Mouse (Mus musculus): ENCODE data around the gene Nr2c2ap. TPM values are rescaled to one million over a fixed set of nuclear protein-coding genes. Genes with fewer than 3 reads are reported as not detected.

The Nr2c2ap gene
- 38.0 and 42.7 TPM in 2 replicates for polyA plus RNA-seq (2011; ENCODE audit: insufficient read depth, insufficient read length, low read depth, missing spikeins)

- Histone ChIP-seq H3K27me3 (ENCODE audit: control insufficient read depth, insufficient read depth, low read length, poor library complexity, severe bottlenecking) (no peaks in the 10 kb centered on the region), H3K9ac (ENCODE audit: low read depth, poor library complexity, severe bottlenecking) (peak within 1 kb of the TSS; percentile 89), H3K27ac (ENCODE audit: insufficient read depth, low read length) (peak within 1 kb of the TSS; percentile 85), H3K4me1 (ENCODE audit: control insufficient read depth, insufficient read depth, low read length) (peaks cover 6% of the 10 kb centered on the region), H3K36me3 (ENCODE audit: control insufficient read depth, insufficient read depth, low read length, poor library complexity, severe bottlenecking) (peaks cover 29% of the 10 kb centered on the region), H3K4me3 (ENCODE audit: low read depth, low read length) (peak within 1 kb of the TSS; percentile 93), H3K9me3 (replicated peaks; ENCODE audit: control insufficient read depth, insufficient read depth, low read length, poor library complexity, severe bottlenecking) (no peaks in the 10 kb centered on the region)
- TF ChIP-seq EP300 (IDR thresholded peaks at IDR 0.05; ENCODE audit: insufficient read depth, low read depth, low read length) (0 out of 2 replicates have a peak, but pooled peaks have one; percentile 44), POLR2A (IDR thresholded peaks at IDR 0.05; ENCODE audit: insufficient read depth, low read length) (no peak), CTCF (IDR thresholded peaks at IDR 0.05; ENCODE audit: low read depth, low read length) (no peak)
Measured at GRCm38 (mm10) chr8:70131166-70131883, at the start of gene Nr2c2ap. Nr2c2ap (plus strand) TSS chr8:70131333.

GRCm38 (mm10) chr8:70081976-70082375, 49.2 kb upstream of the Nr2c2ap start:
- Histone ChIP-seq H3K9ac (ENCODE audit: low read depth, poor library complexity, severe bottlenecking) (no peak overlapping the region), H3K9me3 (replicated peaks; ENCODE audit: control insufficient read depth, insufficient read depth, low read length, poor library complexity, severe bottlenecking) (no peaks in the 10 kb centered on the region), H3K4me3 (ENCODE audit: low read depth, low read length) (no peak overlapping the region), H3K36me3 (ENCODE audit: control insufficient read depth, insufficient read depth, low read length, poor library complexity, severe bottlenecking) (no peaks in the 10 kb centered on the region), H3K27me3 (ENCODE audit: control insufficient read depth, insufficient read depth, low read length, poor library complexity, severe bottlenecking) (peaks cover 6% of the 10 kb centered on the region; the same call in 1 of the 2 replicates), H3K4me1 (ENCODE audit: control insufficient read depth, insufficient read depth, low read length) (no peaks in the 10 kb centered on the region), H3K27ac (ENCODE audit: insufficient read depth, low read length) (no peak overlapping the region)
- no peak for TF ChIP-seq CTCF (IDR thresholded peaks at IDR 0.05; ENCODE audit: low read depth, low read length)
- no peak for TF ChIP-seq EP300 (IDR thresholded peaks at IDR 0.05; ENCODE audit: insufficient read depth, low read depth, low read length)
- TF ChIP-seq POLR2A (IDR thresholded peaks at IDR 0.05; ENCODE audit: insufficient read depth, low read length): no peak

- Histone ChIP-seq H3K9me3 (replicated peaks; ENCODE audit: control insufficient read depth, insufficient read depth, low read length, poor library complexity, severe bottlenecking) (no peaks in the 10 kb centered on the region), H3K4me3 (ENCODE audit: low read depth, low read length) (peak within 1 kb of the TSS; percentile 87), H3K27me3 (ENCODE audit: control insufficient read depth, insufficient read depth, low read length, poor library complexity, severe bottlenecking) (peaks cover 6% of the 10 kb centered on the region; the same call in 1 of the 2 replicates), H3K9ac (ENCODE audit: low read depth, poor library complexity, severe bottlenecking) (peak within 1 kb of the TSS; percentile 54), H3K27ac (ENCODE audit: insufficient read depth, low read length) (no peak within 1 kb of the TSS), H3K36me3 (ENCODE audit: control insufficient read depth, insufficient read depth, low read length, poor library complexity, severe bottlenecking) (no peaks in the 10 kb centered on the region), H3K4me1 (ENCODE audit: control insufficient read depth, insufficient read depth, low read length) (no peaks in the 10 kb centered on the region)
- no peak for TF ChIP-seq EP300 (IDR thresholded peaks at IDR 0.05; ENCODE audit: insufficient read depth, low read depth, low read length)
- peak; percentile 58 for TF ChIP-seq POLR2A (IDR thresholded peaks at IDR 0.05; ENCODE audit: insufficient read depth, low read length)
- TF ChIP-seq CTCF (IDR thresholded peaks at IDR 0.05; ENCODE audit: low read depth, low read length): peak; percentile 16
Measured at GRCm38 (mm10) chr8:70083285-70083684, 47.8 kb upstream of the Nr2c2ap start, which contains the start of gene Hapln4. Hapln4 (plus strand) TSS chr8:70083457.

- Histone ChIP-seq H3K36me3 (ENCODE audit: control insufficient read depth, insufficient read depth, low read length, poor library complexity, severe bottlenecking) (no peaks in the 10 kb centered on the region), H3K27ac (ENCODE audit: insufficient read depth, low read length) (no peak overlapping the region), H3K4me3 (ENCODE audit: low read depth, low read length) (peak overlapping the region; percentile 87), H3K9ac (ENCODE audit: low read depth, poor library complexity, severe bottlenecking) (peak overlapping the region; percentile 54), H3K9me3 (replicated peaks; ENCODE audit: control insufficient read depth, insufficient read depth, low read length, poor library complexity, severe bottlenecking) (no peaks in the 10 kb centered on the region), H3K27me3 (ENCODE audit: control insufficient read depth, insufficient read depth, low read length, poor library complexity, severe bottlenecking) (peaks cover 6% of the 10 kb centered on the region; the same call in 1 of the 2 replicates), H3K4me1 (ENCODE audit: control insufficient read depth, insufficient read depth, low read length) (no peaks in the 10 kb centered on the region)
- no peak for TF ChIP-seq POLR2A (IDR thresholded peaks at IDR 0.05; ENCODE audit: insufficient read depth, low read length)
- TF ChIP-seq EP300 (IDR thresholded peaks at IDR 0.05; ENCODE audit: insufficient read depth, low read depth, low read length): no peak
- TF ChIP-seq CTCF (IDR thresholded peaks at IDR 0.05; ENCODE audit: low read depth, low read length): no peak
Measured at GRCm38 (mm10) chr8:70084191-70085065, 46.7 kb upstream of the Nr2c2ap start.

DNA sequence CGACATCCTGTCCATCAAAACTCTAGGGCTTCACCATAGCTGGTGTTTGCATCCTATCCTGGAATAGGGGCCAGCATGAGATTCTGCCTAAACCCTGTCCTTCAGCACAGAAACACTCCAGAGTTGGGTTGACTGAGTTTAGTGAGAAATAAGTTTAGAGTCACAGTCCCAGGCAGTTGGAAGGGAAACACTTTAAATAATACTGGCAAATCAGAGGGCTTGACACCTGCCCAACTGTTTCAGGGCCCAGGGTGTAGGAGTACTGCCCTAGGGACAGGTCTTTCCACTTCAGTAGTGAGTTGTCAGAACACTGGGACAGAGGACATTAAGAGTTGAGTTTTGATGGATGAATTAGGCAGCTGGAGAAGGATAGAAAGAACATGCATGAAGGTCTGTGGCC, 45.0 kb upstream of the Nr2c2ap start:
- Histone ChIP-seq H3K9ac (ENCODE audit: low read depth, poor library complexity, severe bottlenecking) (no peak overlapping the region), H3K9me3 (replicated peaks; ENCODE audit: control insufficient read depth, insufficient read depth, low read length, poor library complexity, severe bottlenecking) (no peaks in the 10 kb centered on the region), H3K27ac (ENCODE audit: insufficient read depth, low read length) (no peak overlapping the region), H3K4me1 (ENCODE audit: control insufficient read depth, insufficient read depth, low read length) (no peaks in the 10 kb centered on the region), H3K4me3 (ENCODE audit: low read depth, low read length) (no peak overlapping the region), H3K27me3 (ENCODE audit: control insufficient read depth, insufficient read depth, low read length, poor library complexity, severe bottlenecking) (peaks cover 6% of the 10 kb centered on the region; the same call in 1 of the 2 replicates), H3K36me3 (ENCODE audit: control insufficient read depth, insufficient read depth, low read length, poor library complexity, severe bottlenecking) (no peaks in the 10 kb centered on the region)
- TF ChIP-seq CTCF (IDR thresholded peaks at IDR 0.05; ENCODE audit: low read depth, low read length) (no peak), EP300 (IDR thresholded peaks at IDR 0.05; ENCODE audit: insufficient read depth, low read depth, low read length) (no peak), POLR2A (IDR thresholded peaks at IDR 0.05; ENCODE audit: insufficient read depth, low read length) (no peak)
